Mouse (Mus musculus) liver, adult 2 months (tissue): Measurements from ENCODE around the gene Irgc1. TPM values are rescaled to one million over a fixed set of nuclear protein-coding genes. Genes with fewer than 3 reads are reported as not detected.

Experiments used
- DNase-seq: peaks from one replicate; pipeline ENCODE4 v3.0.0-alpha.2; 2011; ENCODE audit warnings: low read depth, low spot score; ENCODE audit errors: extremely low read depth
- H3K27ac ChIP-seq: fragments of 200-500 bp; replicated peaks from 2 replicates; pipeline ENCODE4 v1.5.1; 2012; ENCODE audit warnings: low read depth, mild to moderate bottlenecking, control low read depth, inconsistent platforms, low read length; ENCODE audit not compliant: insufficient read depth
- H3K27me3 ChIP-seq: fragments of 200-500 bp; 2 replicates; pipeline ENCODE4 v1.6.1; 2012; ENCODE audit warnings: mild to moderate bottlenecking, moderate library complexity, low read length, inconsistent platforms; ENCODE audit not compliant: control insufficient read depth, insufficient read depth
- H3K36me3 ChIP-seq: fragments of 200-500 bp; 2 replicates; pipeline ENCODE4 v1.6.1; 2012; ENCODE audit warnings: low read length, inconsistent platforms; ENCODE audit not compliant: control insufficient read depth, insufficient read depth
- H3K4me1 ChIP-seq: fragments of 200-500 bp; 2 replicates; pipeline ENCODE4 v1.6.1; 2011; ENCODE audit warnings: low read length; ENCODE audit not compliant: control insufficient read depth, insufficient read depth
- H3K4me3 ChIP-seq: fragments of 200-500 bp; 2 replicates; pipeline ENCODE4 v1.5.1; 2011; ENCODE audit warnings: low read depth, mild to moderate bottlenecking, control low read depth, low read length, moderate library complexity; ENCODE audit not compliant: insufficient read depth
- H3K79me2 ChIP-seq: fragments of 200-500 bp; 2 replicates; pipeline ENCODE4 v1.6.1; 2012; ENCODE audit warnings: inconsistent platforms, mild to moderate bottlenecking, low read length, moderate library complexity; ENCODE audit not compliant: control insufficient read depth, insufficient read depth
- H3K9ac ChIP-seq: fragments of 200-500 bp; 2 replicates; pipeline ENCODE4 v1.6.1; 2012; ENCODE audit warnings: low read depth, mild to moderate bottlenecking, control low read depth, inconsistent platforms, low read length
- CTCF ChIP-seq: fragments of 200-500 bp; IDR thresholded peaks from 2 replicates; pipeline ENCODE4 v1.5.1; 2011; ENCODE audit warnings: low read depth, low read length, control low read depth
- POLR2A ChIP-seq: fragments of 200-500 bp; IDR thresholded peaks from 2 replicates; pipeline ENCODE4 v1.6.1; 2011; ENCODE audit warnings: low read length, control low read depth; ENCODE audit not compliant: insufficient read depth; ENCODE audit errors: extremely low read depth
- WGBS: fragments of 180-500 bp; shearing (Covaris S2); methylation state at CpG from one replicate; pipeline ENCODE4 v1.1.7; 2018; 5-methylcytosine and 5-hydroxymethylcytosine counted together
- polyA plus RNA-seq: library from polyadenylated mRNA; depleted of rRNA; stranded (reverse); fragments of >200 nt; gene quantifications from 2 replicates; pipeline ENCODE4 v1.2.3, GENCODE M21; 2012
- total RNA-seq: library from RNA; depleted of rRNA; stranded (reverse); fragments of >200 nt; gene quantifications from 2 replicates; pipeline ENCODE4 v1.2.3, GENCODE M21; 2014

Irgc1 gene
- total and polyA plus RNA-seq, 2 experiments, result not detected

- no peak overlapping the region for H3K4me3 ChIP-seq
- WGBS, result 63% methylated on average over 2 of the region's 2 CpGs
- no peak for TF ChIP-seq CTCF
- no peak for TF ChIP-seq POLR2A
- DNase-seq, result no peak
- no peaks in the 10 kb centered on the region for H3K27me3 ChIP-seq
- H3K79me2 ChIP-seq, result no peaks in the 10 kb centered on the region
- H3K9ac ChIP-seq, result no peak overlapping the region
- H3K4me1 ChIP-seq, result no peaks in the 10 kb centered on the region
- no peaks in the 10 kb centered on the region for H3K36me3 ChIP-seq
- H3K27ac ChIP-seq, result no peak overlapping the region
Observed at GRCm38 (mm10) chr7:24391687-24392086, 60.4 kb downstream of the Irgc1 start.

GRCm38 (mm10) chr7:24391077-24391476, 61.0 kb downstream of the Irgc1 start:
- Histone ChIP-seq H3K36me3 (no peaks in the 10 kb centered on the region), H3K79me2 (no peaks in the 10 kb centered on the region), H3K4me3 (no peak overlapping the region), H3K4me1 (no peaks in the 10 kb centered on the region), H3K27me3 (no peaks in the 10 kb centered on the region), H3K27ac (no peak overlapping the region), H3K9ac (no peak overlapping the region)
- TF ChIP-seq CTCF (no peak), POLR2A (no peak)
- no peak for DNase-seq
- WGBS, result 53% methylated on average over 5 of the region's 5 CpGs

- H3K27ac ChIP-seq, result no peak overlapping the region
- TF ChIP-seq CTCF, result no peak
- no peak for TF ChIP-seq POLR2A
- H3K27me3 ChIP-seq, result no peaks in the 10 kb centered on the region
- no peaks in the 10 kb centered on the region for H3K4me1 ChIP-seq
- H3K4me3 ChIP-seq, result no peak overlapping the region
- DNase-seq, result no peak
- H3K36me3 ChIP-seq, result no peaks in the 10 kb centered on the region
- 77% methylated on average over 7 of the region's 7 CpGs for WGBS
- H3K79me2 ChIP-seq, result no peaks in the 10 kb centered on the region
- H3K9ac ChIP-seq, result no peak overlapping the region
Observed at GRCm38 (mm10) chr7:24390512-24390911, 61.6 kb downstream of the Irgc1 start.

GRCm38 (mm10) chr7:24389516-24390187, 62.4 kb downstream of the Irgc1 start:
- peak; percentile 12 for DNase-seq
- WGBS, result 63% methylated on average over 13 of the region's 13 CpGs
- Histone ChIP-seq H3K4me3 (no peak overlapping the region), H3K9ac (no peak overlapping the region), H3K79me2 (no peaks in the 10 kb centered on the region), H3K27ac (0 out of 2 replicates have a peak overlapping the region, but pooled peaks have one; percentile 27), H3K36me3 (no peaks in the 10 kb centered on the region), H3K4me1 (no peaks in the 10 kb centered on the region), H3K27me3 (no peaks in the 10 kb centered on the region)
- TF ChIP-seq POLR2A (no peak), CTCF (no peak)

GRCm38 (mm10) chr7:24387059-24387556, 65.0 kb downstream of the Irgc1 start:
- no peaks in the 10 kb centered on the region for H3K36me3 ChIP-seq
- H3K4me1 ChIP-seq, result no peaks in the 10 kb centered on the region
- TF ChIP-seq CTCF (no peak), POLR2A (no peak)
- DNase-seq, result no peak
- no peaks in the 10 kb centered on the region for H3K79me2 ChIP-seq
- H3K27me3 ChIP-seq, result no peaks in the 10 kb centered on the region
- H3K9ac ChIP-seq, result no peak overlapping the region
- 72% methylated on average over 10 of the region's 10 CpGs for WGBS
- no peak overlapping the region for H3K4me3 ChIP-seq
- no peak overlapping the region for H3K27ac ChIP-seq

- Histone ChIP-seq H3K4me1 (no peaks in the 10 kb centered on the region), H3K27me3 (no peaks in the 10 kb centered on the region), H3K79me2 (no peaks in the 10 kb centered on the region), H3K27ac (no peak overlapping the region), H3K4me3 (no peak overlapping the region), H3K9ac (no peak overlapping the region), H3K36me3 (no peaks in the 10 kb centered on the region)
- WGBS, result 9% methylated on average over 11 of the region's 11 CpGs
- DNase-seq, result no peak
- TF ChIP-seq CTCF (peak; percentile 89), POLR2A (no peak)
Observed at GRCm38 (mm10) chr7:24384827-24385226, 67.3 kb downstream of the Irgc1 start.
